Mouse (Mus musculus) stomach, postnatal 0 days (tissue): ENCODE results near the gene Rhebl1. TPM values are rescaled to one million over a fixed set of nuclear protein-coding genes. Genes with fewer than 3 reads are reported as not detected.

Experiments
- ATAC-seq: fragments of 200-750 bp; cut with Nextera tagmentation; 2 replicates; pipeline ENCODE4 v1.8.0; 2017; ENCODE audit not compliant: low FRiP score, low TSS enrichment
- DNase-seq: peaks from one replicate; pipeline ENCODE4 v3.0.0-alpha.2; 2016; ENCODE audit warnings: low spot score
- H3K27ac ChIP-seq: fragments of 300-500 bp; sonication (generic); replicated peaks from 2 replicates; pipeline ENCODE4 v1.5.1; 2014; ENCODE audit warnings: mild to moderate bottlenecking, control low read depth
- H3K27me3 ChIP-seq: fragments of 300-500 bp; sonication (generic); 2 replicates; pipeline ENCODE4 v1.6.1; 2014; ENCODE audit warnings: low read length; ENCODE audit not compliant: control insufficient read depth, insufficient read depth
- H3K36me3 ChIP-seq: fragments of 300-500 bp; sonication (generic); 2 replicates; pipeline ENCODE4 v1.6.1; 2014; ENCODE audit warnings: low read length, mixed read lengths; ENCODE audit not compliant: control insufficient read depth, insufficient read depth
- H3K4me1 ChIP-seq: fragments of 300-500 bp; sonication (generic); replicated peaks from 2 replicates; pipeline ENCODE4 v1.6.1; 2014; ENCODE audit warnings: antibody characterized with exemption; ENCODE audit not compliant: control insufficient read depth, insufficient read depth
- H3K4me2 ChIP-seq: fragments of 300-500 bp; sonication (generic); replicated peaks from 2 replicates; pipeline ENCODE4 v1.6.1; 2014; ENCODE audit warnings: low read depth, mild to moderate bottlenecking, control low read depth, moderate library complexity
- H3K4me3 ChIP-seq: fragments of 300-500 bp; sonication (generic); 2 replicates; pipeline ENCODE4 v1.5.1; 2014; ENCODE audit warnings: low read depth, low read length, control low read depth
- H3K9ac ChIP-seq: fragments of 300-500 bp; sonication (generic); 2 replicates; pipeline ENCODE4 v1.6.1; 2014; ENCODE audit warnings: mild to moderate bottlenecking, low read length, control low read depth, mixed read lengths
- H3K9me3 ChIP-seq: fragments of 300-500 bp; sonication (generic); 2 replicates; pipeline ENCODE4 v1.6.1; 2016; ENCODE audit warnings: low read length; ENCODE audit not compliant: control insufficient read depth
- CTCF ChIP-seq: IDR thresholded peaks from 2 replicates; pipeline ENCODE4 v1.5.1; 2016; ENCODE audit warnings: antibody characterized with exemption, low read depth, mild to moderate bottlenecking, moderate library complexity
- EP300 ChIP-seq: optimal IDR thresholded peaks from 2 replicates; pipeline ENCODE3; 2016; ENCODE audit warnings: antibody characterized with exemption
- WGBS: fragments of 180-500 bp; shearing (Covaris S2); extraction: QIAGEN DNeasy Blood & Tissue Kit; methylation state at CpG from one replicate; pipeline ENCODE4 v1.1.7; 2014; 5-methylcytosine and 5-hydroxymethylcytosine counted together
- polyA plus RNA-seq: library from polyadenylated mRNA; unstranded; fragments of >200 nt; fragmentation: Nextera tagmentation; extraction: Ambion mirVana; gene quantifications from 2 replicates; pipeline ENCODE4 v1.2.1, GENCODE M21; 2015

The Rhebl1 gene
- polyA plus RNA-seq, 1 experiment from 2014 or later = 4.1 TPM

DNA sequence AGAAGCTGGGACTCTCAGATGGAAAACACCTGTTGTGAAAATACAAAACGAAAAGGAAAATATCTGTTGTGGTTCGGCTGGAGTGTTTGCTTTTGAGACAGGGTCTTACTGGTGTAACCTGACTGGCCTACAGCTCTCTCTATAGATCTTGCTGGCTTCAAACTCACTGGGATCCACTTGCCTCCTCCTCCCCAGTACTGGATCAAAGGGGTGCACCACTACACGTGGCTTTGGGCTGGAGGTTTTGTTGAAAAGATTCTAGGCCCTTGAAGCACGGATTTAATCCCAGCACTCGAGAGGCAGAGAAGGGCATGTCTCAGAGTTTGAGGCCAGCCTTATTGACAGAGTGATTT, 12.7 kb downstream of the Rhebl1 start:
- ATAC-seq (0 out of 2 replicates have a peak, but pooled peaks have one; percentile 1), DNase-seq (no peak)
- no peak overlapping the region for H3K27ac ChIP-seq
- H3K4me3 ChIP-seq = peak overlapping the region; percentile 60
- TF ChIP-seq EP300 (no peak), CTCF (no peak)
- H3K9me3 ChIP-seq = no peaks in the 10 kb centered on the region
- H3K36me3 ChIP-seq = no peaks in the 10 kb centered on the region
- 0 out of 2 replicates have a peak, but pooled peaks cover 3% of the 10 kb centered on the region for H3K4me1 ChIP-seq
- no peak overlapping the region for H3K9ac ChIP-seq
- no peaks in the 10 kb centered on the region for H3K27me3 ChIP-seq
- WGBS = 5% methylated on average over 5 of the region's 5 CpGs
- peak overlapping the region; percentile 76 for H3K4me2 ChIP-seq

DNA sequence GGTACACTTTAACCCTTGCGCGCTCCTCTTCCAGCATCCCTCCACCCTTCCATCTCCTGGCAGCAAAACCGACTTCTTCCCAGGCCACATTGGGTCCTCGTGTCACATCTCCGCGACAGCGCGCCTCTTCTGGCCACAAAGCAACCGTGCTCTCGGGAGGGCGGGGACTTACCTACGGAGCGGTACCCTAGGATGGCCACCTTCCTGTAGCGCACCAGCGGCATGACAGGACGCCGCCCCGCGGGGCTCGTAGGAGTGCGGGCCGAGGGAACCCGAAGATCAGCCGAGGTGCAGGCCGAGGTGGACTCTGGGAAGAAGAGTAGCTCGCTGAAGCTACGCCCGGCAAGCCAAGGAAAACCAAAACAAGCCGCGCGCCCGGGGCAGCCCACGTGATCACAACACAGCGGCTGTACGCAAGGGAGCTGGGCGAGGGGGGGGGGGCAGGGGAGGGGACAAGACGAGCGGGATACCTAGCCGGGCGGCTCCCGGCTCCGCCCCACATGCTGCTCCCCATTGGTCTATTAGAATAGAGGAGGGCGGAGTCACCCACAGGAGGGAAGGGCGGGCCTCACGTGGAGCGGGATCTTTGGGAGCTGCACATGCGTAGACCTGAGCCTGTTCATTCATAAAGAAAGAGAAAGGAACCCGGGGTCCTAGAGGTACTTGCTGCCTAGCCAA, 13.2 kb downstream of the Rhebl1 start:
- ATAC-seq = peak; percentile 96
- Histone ChIP-seq H3K4me1 (0 out of 2 replicates have a peak, but pooled peaks cover 3% of the 10 kb centered on the region), H3K27ac (peak overlapping the region; percentile 78), H3K4me2 (peak overlapping the region; percentile 76), H3K9me3 (no peaks in the 10 kb centered on the region), H3K9ac (peak overlapping the region; percentile 66), H3K4me3 (peak overlapping the region; percentile 60), H3K27me3 (no peaks in the 10 kb centered on the region), H3K36me3 (no peaks in the 10 kb centered on the region)
- TF ChIP-seq CTCF (peak; percentile 58), EP300 (no peak)
- peak; percentile 97 for DNase-seq
- under 1% methylated on average over 42 of the region's 48 CpGs for WGBS

DNA sequence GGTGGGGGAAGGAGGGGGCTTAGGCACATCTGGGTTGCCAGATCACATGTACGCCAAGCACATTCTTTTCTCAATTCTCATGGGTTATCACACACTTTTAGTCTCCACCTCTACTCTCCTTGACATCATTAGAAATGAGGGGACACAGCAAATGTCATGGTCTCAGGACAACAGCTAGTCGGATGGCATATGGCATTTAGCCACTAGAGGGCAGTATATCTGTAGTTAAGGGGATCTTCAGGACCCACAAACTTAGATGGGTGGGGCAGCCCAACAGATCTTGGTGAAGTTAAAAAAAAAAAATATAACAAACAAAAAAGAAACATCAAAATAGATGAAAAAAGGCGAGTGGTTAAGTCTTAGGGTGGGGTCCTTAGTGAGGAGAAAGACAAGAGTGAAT, 17.0 kb downstream of the Rhebl1 start:
- Histone ChIP-seq H3K27ac (no peak overlapping the region), H3K4me3 (no peak overlapping the region), H3K9me3 (no peaks in the 10 kb centered on the region), H3K4me2 (no peak overlapping the region), H3K27me3 (no peaks in the 10 kb centered on the region), H3K4me1 (0 out of 2 replicates have a peak, but pooled peaks cover 3% of the 10 kb centered on the region), H3K9ac (no peak overlapping the region), H3K36me3 (no peaks in the 10 kb centered on the region)
- no peak for ATAC-seq
- DNase-seq = peak; percentile 49
- 11% methylated on average over 3 of the region's 3 CpGs for WGBS
- TF ChIP-seq EP300 = no peak
- peak; percentile 89 for TF ChIP-seq CTCF

DNA sequence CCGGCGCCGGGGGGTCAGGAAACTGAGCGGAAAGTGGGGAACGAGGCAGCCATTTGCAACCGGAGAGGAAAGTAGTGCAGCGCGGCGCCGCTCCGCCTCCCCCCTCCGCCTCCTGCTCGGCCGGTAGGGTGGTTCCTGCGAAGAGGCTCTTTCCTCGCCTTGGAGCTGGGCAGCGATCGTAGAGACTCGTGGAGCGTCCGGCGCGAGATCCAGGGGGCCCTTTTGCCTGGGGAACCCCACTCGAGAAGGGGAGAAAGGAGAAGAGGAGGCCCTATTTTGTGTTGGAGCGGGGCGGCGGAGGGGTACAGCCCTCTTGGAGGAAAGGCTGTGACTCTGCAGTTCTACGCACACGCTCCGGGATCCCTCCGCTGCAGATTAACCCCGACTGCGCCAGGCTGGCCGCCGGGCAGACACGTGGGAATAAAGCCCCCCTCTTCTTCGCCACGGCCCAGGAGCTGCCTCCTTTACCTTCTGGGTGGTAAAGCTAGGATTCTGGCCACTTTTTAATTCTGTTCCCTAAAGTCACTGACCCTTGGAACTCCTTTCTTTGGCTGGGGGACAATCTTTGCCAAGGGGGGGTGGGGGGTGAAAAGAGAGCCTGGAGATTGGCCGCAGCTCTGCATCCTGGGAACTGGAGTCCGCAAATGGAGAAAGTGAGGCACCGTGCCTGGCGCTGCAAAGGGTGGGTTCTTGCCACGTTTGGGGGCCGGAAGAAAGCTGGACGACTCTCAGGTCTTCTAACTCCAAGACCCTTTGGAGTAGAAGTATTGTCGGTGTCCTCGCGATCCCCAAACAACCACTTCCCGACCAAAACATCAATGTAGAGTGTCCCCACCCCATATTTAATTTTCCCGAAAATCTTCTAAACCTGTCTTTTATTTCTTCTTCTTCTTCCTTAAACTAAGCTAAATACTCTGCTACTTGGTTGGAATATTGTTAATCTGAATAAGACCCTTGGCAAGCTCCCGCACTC, 22.1 kb downstream of the Rhebl1 start:
- H3K9me3 ChIP-seq = no peaks in the 10 kb centered on the region
- peak overlapping the region; percentile 100 for H3K4me3 ChIP-seq
- H3K4me1 ChIP-seq = peaks cover 16% of the 10 kb centered on the region
- TF ChIP-seq EP300 (no peak), CTCF (no peak; the same call in 1 of the 2 replicates)
- H3K9ac ChIP-seq = peak overlapping the region; percentile 99
- peak overlapping the region; percentile 94 for H3K4me2 ChIP-seq
- H3K27ac ChIP-seq = peak overlapping the region; percentile 98
- DNase-seq = peak; percentile 93
- no peaks in the 10 kb centered on the region for H3K36me3 ChIP-seq
- peak; percentile 85 for ATAC-seq
- no peaks in the 10 kb centered on the region for H3K27me3 ChIP-seq
- WGBS = 1% methylated on average over 50 of the region's 51 CpGs

DNA sequence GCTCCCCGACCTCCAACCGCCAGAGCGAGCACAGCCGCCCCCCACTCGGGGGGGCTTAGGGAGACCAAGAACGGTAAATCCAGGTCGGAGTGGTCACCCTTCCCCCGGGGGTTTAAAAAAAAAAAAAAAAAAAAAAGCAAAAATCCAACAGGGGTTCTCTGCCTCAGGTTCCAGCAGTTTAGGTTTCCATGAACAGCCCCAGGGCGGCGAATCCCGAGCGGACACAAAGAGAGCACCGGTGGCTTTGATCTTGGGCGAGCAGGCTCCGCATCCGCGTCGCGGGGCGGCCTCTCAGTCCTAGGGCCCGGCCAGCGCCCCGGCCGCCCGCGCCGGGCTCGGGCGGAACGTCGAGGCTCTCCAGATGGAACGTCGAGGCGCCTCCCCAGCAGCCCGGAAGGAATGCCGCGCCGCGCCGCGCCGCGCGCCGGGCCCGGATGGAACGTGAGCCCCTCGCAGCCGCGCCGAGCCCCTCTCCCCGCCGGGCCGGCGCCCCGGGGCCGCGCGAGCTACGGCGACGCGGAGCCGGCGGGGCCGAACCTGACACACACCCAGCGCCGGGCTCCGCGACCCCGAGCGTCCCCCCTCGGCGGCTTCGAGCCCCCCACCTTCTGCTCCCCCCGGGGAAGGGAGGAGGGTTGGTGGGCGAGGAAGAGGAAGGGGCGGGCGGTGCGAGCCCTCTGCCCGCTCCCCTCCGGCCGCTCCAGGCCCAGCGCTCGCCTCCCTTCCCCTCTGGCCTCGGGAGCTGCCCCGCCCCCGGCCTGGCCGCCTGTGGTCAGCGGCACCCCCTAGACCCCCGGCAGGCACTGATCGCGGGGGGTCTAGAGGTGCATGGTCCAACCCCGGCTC, 23.0 kb downstream of the Rhebl1 start, which contains the start of gene Kmt2d:
Gene Kmt2d, minus strand, starts transcription at position 135 of the 846 bp plus-strand sequence.
- H3K4me1 ChIP-seq = peaks cover 16% of the 10 kb centered on the region
- peak; percentile 54 for DNase-seq
- H3K9me3 ChIP-seq = no peaks in the 10 kb centered on the region
- WGBS = under 1% methylated on average over 54 of the region's 94 CpGs
- no peaks in the 10 kb centered on the region for H3K27me3 ChIP-seq
- no peak for TF ChIP-seq CTCF
- no peak for TF ChIP-seq EP300
- H3K27ac ChIP-seq = peak within 1 kb of the TSS; percentile 98
- peak; percentile 18 for ATAC-seq
- H3K36me3 ChIP-seq = peaks cover 3% of the 10 kb centered on the region; the same call in 1 of the 2 replicates
- peak within 1 kb of the TSS; percentile 94 for H3K4me2 ChIP-seq
- H3K4me3 ChIP-seq = peak within 1 kb of the TSS; percentile 100
- H3K9ac ChIP-seq = peak within 1 kb of the TSS; percentile 99
